Mouse (Mus musculus): ENCODE measurements around the gene Gpx5. TPM values are rescaled to one million over a fixed set of nuclear protein-coding genes. Genes with fewer than 3 reads are reported as not detected.
"Not testable (repeated sequence)": the region's sequence is repeated elsewhere in the genome, so short reads cannot be mapped to it uniquely, and the experiment has no call there.

Gpx5 gene
- polyA plus RNA-seq, 1 experiment from 2014 or later, result not detected

GRCm38 (mm10) chr13:21262787-21263461 is 29.6 kb downstream of the Gpx5 start:
- WGBS, result 75% methylated on average over 4 of the region's 4 CpGs
- Histone ChIP-seq H3K4me1 (peaks cover 31% of the 10 kb centered on the region), H3K9me3 (replicated peaks) (no peaks in the 10 kb centered on the region), H3K36me3 (no peaks in the 10 kb centered on the region), H3K27ac (replicated peaks) (no peak overlapping the region), H3K27me3 (ENCODE audit: low read depth, poor library complexity, severe bottlenecking) (peaks cover 31% of the 10 kb centered on the region), H3K4me3 (peak overlapping the region; percentile 63; the same call in 1 of the 2 replicates)
- DNase-seq (ENCODE audit: low spot score), result no peak

- 17% methylated on average over 5 of the region's 5 CpGs for WGBS
- peak overlapping the region; percentile 66 for H3K4me3 ChIP-seq
- H3K36me3 ChIP-seq, result no peaks in the 10 kb centered on the region
- no peak for DNase-seq (ENCODE audit: low spot score)
- peaks cover 54% of the 10 kb centered on the region for H3K27me3 ChIP-seq (ENCODE audit: low read depth, poor library complexity, severe bottlenecking)
- peak overlapping the region; percentile 75; the same call in 1 of the 2 replicates for H3K27ac ChIP-seq (replicated peaks)
- H3K9me3 ChIP-seq (replicated peaks), result no peaks in the 10 kb centered on the region
- peaks cover 28% of the 10 kb centered on the region for H3K4me1 ChIP-seq
Observed at GRCm38 (mm10) chr13:21260289-21260688, 32.2 kb downstream of the Gpx5 start.

DNA sequence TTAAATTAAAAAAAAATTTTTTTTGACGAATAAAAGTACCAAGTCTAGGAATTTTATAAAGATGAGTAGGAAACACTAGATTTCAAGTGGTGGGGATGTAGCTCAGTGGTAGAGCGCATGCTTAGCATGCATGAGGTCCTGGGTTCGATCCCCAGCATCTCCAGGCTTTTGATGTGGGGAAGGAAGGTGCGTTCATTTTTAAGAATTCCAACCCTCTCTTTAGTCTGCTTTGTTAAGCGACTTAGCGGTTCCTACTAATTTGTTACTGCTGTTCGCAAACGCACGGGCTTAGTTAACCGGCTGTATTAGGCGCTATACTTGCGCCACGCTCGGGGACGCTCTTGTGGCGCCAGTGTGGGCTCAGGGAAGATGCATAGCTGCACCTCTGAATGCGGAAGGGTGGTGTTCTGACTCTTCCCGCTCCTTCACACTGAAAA is 32.8 kb downstream of the Gpx5 start:
- H3K27me3 ChIP-seq (ENCODE audit: low read depth, poor library complexity, severe bottlenecking), result peaks cover 60% of the 10 kb centered on the region
- DNase-seq (ENCODE audit: low spot score), result peak; percentile 84
- 0% methylated on average over 18 of the region's 18 CpGs for WGBS
- peak overlapping the region; percentile 75 for H3K27ac ChIP-seq (replicated peaks)
- H3K4me1 ChIP-seq, result peaks cover 28% of the 10 kb centered on the region
- peak overlapping the region; percentile 66 for H3K4me3 ChIP-seq
- no peaks in the 10 kb centered on the region for H3K36me3 ChIP-seq
- no peaks in the 10 kb centered on the region for H3K9me3 ChIP-seq (replicated peaks)

DNA sequence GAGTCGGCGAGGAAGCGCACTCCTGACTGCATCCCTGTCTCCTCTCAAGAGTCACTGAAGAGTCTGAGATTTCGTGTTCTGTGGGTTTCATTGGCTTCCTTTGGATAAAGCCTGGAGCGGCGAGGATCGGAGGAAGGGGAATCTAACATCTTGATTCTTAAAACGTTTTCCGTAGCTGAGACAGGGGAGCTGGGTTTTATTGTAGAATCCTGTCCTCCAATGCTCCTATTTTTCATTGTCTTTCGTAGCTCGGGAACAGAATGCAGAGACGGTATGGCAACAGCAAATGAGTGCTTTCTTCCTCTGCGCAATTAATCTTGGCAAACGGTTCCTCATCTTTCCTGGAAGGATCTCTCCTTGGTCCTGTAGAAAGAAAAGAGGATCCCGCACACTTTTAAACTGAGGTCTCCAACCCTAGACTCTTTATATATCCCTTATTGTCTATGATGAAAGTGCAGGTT is 33.3 kb downstream of the Gpx5 start:
- Histone ChIP-seq H3K27me3 (ENCODE audit: low read depth, poor library complexity, severe bottlenecking) (peaks cover 64% of the 10 kb centered on the region), H3K4me3 (peak overlapping the region; percentile 66), H3K27ac (replicated peaks) (peak overlapping the region; percentile 57; the same call in 1 of the 2 replicates), H3K36me3 (no peaks in the 10 kb centered on the region), H3K4me1 (peaks cover 28% of the 10 kb centered on the region), H3K9me3 (replicated peaks) (no peaks in the 10 kb centered on the region)
- peak; percentile 46 for DNase-seq (ENCODE audit: low spot score)
- 1% methylated on average over 15 of the region's 15 CpGs for WGBS

DNA sequence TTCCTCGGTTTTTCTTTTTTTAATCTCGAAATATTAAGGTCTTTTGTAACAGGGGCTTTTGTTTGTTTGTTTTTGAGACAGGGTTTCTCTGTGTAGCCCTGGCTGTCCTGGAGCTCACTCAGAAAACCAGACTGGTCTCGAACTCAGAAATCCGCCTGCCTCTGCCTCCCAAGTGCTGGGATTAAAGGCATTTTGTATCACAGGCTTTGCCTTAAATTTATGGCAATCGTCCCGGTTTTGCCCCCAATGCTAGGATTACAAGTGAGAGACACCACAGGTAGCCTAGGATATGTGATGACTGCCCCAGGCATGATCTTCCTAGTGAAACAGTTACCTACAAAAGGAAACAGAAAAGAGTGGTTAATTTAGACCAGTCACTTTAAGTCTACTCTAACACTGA is 34.0 kb downstream of the Gpx5 start:
- Histone ChIP-seq H3K27me3 (ENCODE audit: low read depth, poor library complexity, severe bottlenecking) (peaks cover 64% of the 10 kb centered on the region), H3K4me1 (peaks cover 28% of the 10 kb centered on the region), H3K36me3 (no peaks in the 10 kb centered on the region), H3K27ac (replicated peaks) (no peak overlapping the region), H3K4me3 (peak overlapping the region; percentile 66), H3K9me3 (replicated peaks) (no peaks in the 10 kb centered on the region)
- WGBS, result 19% methylated on average over 6 of the region's 6 CpGs
- DNase-seq (ENCODE audit: low spot score), result no peak

GRCm38 (mm10) chr13:21253986-21254385 is 38.5 kb downstream of the Gpx5 start:
- Histone ChIP-seq H3K9me3 (replicated peaks) (no peaks in the 10 kb centered on the region), H3K36me3 (no peaks in the 10 kb centered on the region), H3K4me1 (peaks cover 16% of the 10 kb centered on the region), H3K27me3 (ENCODE audit: low read depth, poor library complexity, severe bottlenecking) (peaks cover 41% of the 10 kb centered on the region), H3K4me3 (peak overlapping the region; percentile 69), H3K27ac (replicated peaks) (peak overlapping the region; percentile 74)
- WGBS, result 2% methylated on average over 16 of the region's 16 CpGs
- peak; percentile 76 for DNase-seq (ENCODE audit: low spot score)

DNA sequence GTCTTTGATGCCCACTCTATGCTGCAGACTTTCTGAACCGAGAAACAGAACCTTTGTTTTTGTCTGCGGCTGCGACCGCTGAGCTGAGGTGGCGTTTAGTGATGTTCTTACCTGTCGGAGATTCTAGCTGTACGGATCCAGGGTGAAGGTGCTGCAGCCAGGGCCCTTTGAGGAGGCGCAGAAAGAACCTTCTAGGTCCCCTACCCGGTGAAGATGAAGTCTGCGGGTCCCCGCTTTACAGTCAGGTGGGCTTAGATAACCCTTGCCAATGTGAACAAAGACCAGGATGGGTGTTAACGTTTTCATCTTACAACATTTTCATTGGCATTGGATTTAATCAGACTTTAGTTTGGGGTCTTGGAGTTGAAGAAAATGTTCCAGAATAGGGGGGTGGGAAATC is 39.0 kb downstream of the Gpx5 start:
- Histone ChIP-seq H3K27ac (replicated peaks) (peak overlapping the region; percentile 74), H3K27me3 (ENCODE audit: low read depth, poor library complexity, severe bottlenecking) (peaks cover 41% of the 10 kb centered on the region), H3K4me1 (peaks cover 11% of the 10 kb centered on the region), H3K4me3 (peak overlapping the region; percentile 69), H3K9me3 (replicated peaks) (no peaks in the 10 kb centered on the region), H3K36me3 (no peaks in the 10 kb centered on the region)
- peak; percentile 57 for DNase-seq (ENCODE audit: low spot score)
- WGBS, result under 1% methylated on average over 12 of the region's 12 CpGs

DNA sequence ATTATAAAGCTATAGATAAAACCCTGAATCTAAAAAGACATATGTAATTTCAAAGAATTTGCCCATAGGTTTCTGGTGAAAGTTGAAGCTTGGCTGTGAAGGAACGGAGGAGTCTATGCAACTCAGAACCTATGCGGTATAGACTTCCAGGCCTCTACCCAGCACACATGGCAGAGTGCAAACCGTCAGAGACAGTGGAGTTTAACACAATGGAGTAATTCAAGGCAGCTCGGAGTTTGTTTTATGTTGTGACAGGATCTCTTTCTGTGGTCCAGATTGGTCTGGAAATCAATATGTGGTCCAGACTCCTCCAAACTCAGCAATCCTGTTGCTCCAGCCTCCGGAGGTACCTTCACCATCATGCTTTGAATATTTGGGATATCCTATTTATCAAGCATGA is 39.5 kb downstream of the Gpx5 start:
- WGBS, result 16% methylated on average over 5 of the region's 5 CpGs
- Histone ChIP-seq H3K4me3 (peak overlapping the region; percentile 69), H3K4me1 (peaks cover 7% of the 10 kb centered on the region), H3K27ac (replicated peaks) (no peak overlapping the region), H3K27me3 (ENCODE audit: low read depth, poor library complexity, severe bottlenecking) (peaks cover 38% of the 10 kb centered on the region), H3K9me3 (replicated peaks) (no peaks in the 10 kb centered on the region), H3K36me3 (no peaks in the 10 kb centered on the region)
- DNase-seq (ENCODE audit: low spot score), result peak; percentile 19

DNA sequence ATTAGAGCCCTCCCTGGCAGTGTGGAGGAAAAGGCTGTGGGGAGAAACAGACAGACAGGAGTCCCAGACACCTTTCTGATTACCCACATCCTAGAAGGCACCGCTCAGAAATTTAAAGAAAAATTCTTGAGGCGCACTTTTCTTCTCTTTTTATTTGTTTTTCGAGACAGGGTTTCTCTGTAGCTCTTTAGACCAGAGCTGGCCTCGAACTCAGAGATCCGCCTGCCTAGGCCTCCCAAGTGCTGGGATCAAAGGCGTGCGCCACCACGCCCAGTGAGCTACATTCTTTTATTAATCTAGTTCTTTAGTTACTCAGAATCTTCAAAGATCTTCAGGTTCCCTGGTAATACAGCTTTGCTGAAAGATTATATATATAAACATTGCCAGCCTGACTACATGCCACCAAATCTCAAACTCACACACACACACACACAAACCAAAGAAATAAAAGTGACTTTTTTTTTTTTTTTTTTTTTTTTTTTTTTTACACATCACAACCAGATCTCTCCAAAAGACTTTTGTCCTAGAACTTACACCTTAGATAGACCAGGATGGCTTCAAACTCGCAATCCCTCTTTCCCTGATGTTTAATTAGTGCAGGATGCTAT is 42.4 kb downstream of the Gpx5 start:
- no peak overlapping the region for H3K4me3 ChIP-seq
- peaks cover 5% of the 10 kb centered on the region; the same call in 1 of the 2 replicates for H3K4me1 ChIP-seq
- no peaks in the 10 kb centered on the region for H3K9me3 ChIP-seq (replicated peaks)
- WGBS, result 30% methylated on average over 9 of the region's 9 CpGs
- H3K36me3 ChIP-seq, result no peaks in the 10 kb centered on the region
- DNase-seq (ENCODE audit: low spot score), result no peak
- H3K27me3 ChIP-seq (ENCODE audit: low read depth, poor library complexity, severe bottlenecking), result peaks cover 13% of the 10 kb centered on the region; the same call in 1 of the 2 replicates
- H3K27ac ChIP-seq (replicated peaks), result no peak overlapping the region

- no peaks in the 10 kb centered on the region for H3K9me3 ChIP-seq (replicated peaks)
- no peak overlapping the region for H3K27ac ChIP-seq (replicated peaks)
- H3K36me3 ChIP-seq, result no peaks in the 10 kb centered on the region
- H3K4me3 ChIP-seq, result 0 out of 2 replicates have a peak overlapping the region, but pooled peaks have one; percentile 3
- H3K27me3 ChIP-seq (ENCODE audit: low read depth, poor library complexity, severe bottlenecking), result peaks cover 15% of the 10 kb centered on the region
- WGBS, result 13% methylated on average over 4 of the region's 4 CpGs
- peaks cover 5% of the 10 kb centered on the region; the same call in 1 of the 2 replicates for H3K4me1 ChIP-seq
- no peak for DNase-seq (ENCODE audit: low spot score)
Observed at GRCm38 (mm10) chr13:21249022-21249421, 43.5 kb downstream of the Gpx5 start.

- 85% methylated on average over 2 of the region's 2 CpGs for WGBS
- DNase-seq (ENCODE audit: low spot score), result no peak
Observed at GRCm38 (mm10) chr13:21246276-21246675, 46.3 kb downstream of the Gpx5 start.

DNA sequence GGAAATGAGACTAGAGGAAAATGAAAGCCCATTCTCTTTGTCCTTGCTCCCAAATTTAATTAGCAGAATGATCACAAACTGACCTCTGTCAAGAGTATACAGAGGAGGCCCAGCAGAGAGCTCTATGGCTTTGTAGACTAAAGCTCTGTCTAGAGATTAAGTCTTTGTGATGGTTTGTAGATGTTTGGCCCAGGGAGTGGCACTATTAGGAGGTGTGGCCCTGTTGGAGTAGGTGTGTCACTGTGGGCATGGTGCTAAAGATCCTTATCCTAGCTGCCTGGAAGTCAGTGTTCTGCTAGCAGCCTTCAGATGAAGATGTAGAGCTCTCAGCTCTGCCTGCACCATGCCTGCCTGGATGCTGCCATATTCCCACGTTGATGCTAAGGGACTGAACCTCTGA is 47.6 kb downstream of the Gpx5 start:
- not testable (repeated sequence) for H3K9me3 ChIP-seq (replicated peaks); DNase-seq (ENCODE audit: low spot score); H3K36me3 ChIP-seq; H3K4me3 ChIP-seq; H3K27ac ChIP-seq (replicated peaks)
- peaks cover 33% of the 10 kb centered on the region for H3K27me3 ChIP-seq (ENCODE audit: low read depth, poor library complexity, severe bottlenecking)
- H3K4me1 ChIP-seq, result peaks cover 13% of the 10 kb centered on the region
- WGBS, result 53% methylated on average over 1 of the region's 1 CpGs

More at GRCm38 (mm10) chr13:21246276-21246675, 46.3 kb downstream of the Gpx5 start:
- peaks cover 33% of the 10 kb centered on the region for H3K27me3 ChIP-seq (ENCODE audit: low read depth, poor library complexity, severe bottlenecking)
- no peak overlapping the region for H3K27ac ChIP-seq (replicated peaks)
- no peaks in the 10 kb centered on the region for H3K9me3 ChIP-seq (replicated peaks)
- H3K36me3 ChIP-seq, result no peaks in the 10 kb centered on the region
- peaks cover 13% of the 10 kb centered on the region for H3K4me1 ChIP-seq
- H3K4me3 ChIP-seq, result no peak overlapping the region

DNA sequence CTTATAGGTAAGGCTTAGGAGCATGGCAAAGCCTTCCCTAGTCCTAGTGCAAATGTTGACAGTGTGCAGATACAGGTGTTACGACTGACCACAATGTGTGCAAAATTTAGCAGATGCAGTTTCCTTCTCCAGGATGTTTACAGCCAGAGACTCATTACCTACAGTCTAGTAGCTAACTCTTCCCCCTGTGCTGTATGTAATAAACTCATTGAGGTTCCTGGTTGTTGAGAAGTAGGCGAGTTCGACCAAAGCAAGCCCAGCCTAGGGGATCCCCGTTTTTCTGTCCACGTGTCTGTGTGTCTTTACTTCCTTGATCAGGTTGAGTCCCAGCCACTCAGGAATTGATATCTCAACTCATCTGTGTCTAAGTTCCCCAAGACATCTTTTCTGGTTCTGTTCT is 48.4 kb downstream of the Gpx5 start:
- H3K36me3 ChIP-seq, result no peaks in the 10 kb centered on the region

More for the DNA sequence above, 48.4 kb downstream of the Gpx5 start:
- Histone ChIP-seq H3K27me3 (ENCODE audit: low read depth, poor library complexity, severe bottlenecking) (peaks cover 33% of the 10 kb centered on the region), H3K4me1 (peaks cover 13% of the 10 kb centered on the region), H3K27ac (replicated peaks) (no peak overlapping the region), H3K4me3 (no peak overlapping the region), H3K9me3 (replicated peaks) (no peaks in the 10 kb centered on the region)
- WGBS, result 82% methylated on average over 5 of the region's 5 CpGs
- no peak for DNase-seq (ENCODE audit: low spot score)
